Mouse (Mus musculus): ENCODE measurements at regions not wholly inside any gene's neighbourhood (a gene's known extent, or its start where the extent isn't known, plus 50 kb on each side); places are given as distances from the start of the nearest gene placed in this dataset.
"Not testable (repeated sequence)": the region's sequence is repeated elsewhere in the genome, so short reads cannot be mapped to it uniquely, and the experiment has no call there.

GRCm38 (mm10) chr17:81260036-81260435, 181.5 kb upstream of the Gm11096 start:
- Histone ChIP-seq H3K27ac (ENCODE audit: low read depth, low read length) (no peak overlapping the region), H3K36me3 (ENCODE audit: control insufficient read depth, insufficient read depth, low read length) (no peaks in the 10 kb centered on the region), H3K9me3 (ENCODE audit: control insufficient read depth, low read length) (no peaks in the 10 kb centered on the region), H3K4me1 (ENCODE audit: control insufficient read depth, insufficient read depth, low read length) (no peaks in the 10 kb centered on the region), H3K27me3 (ENCODE audit: control insufficient read depth, insufficient read depth, low read length) (no peaks in the 10 kb centered on the region), H3K9ac (ENCODE audit: low read length) (no peak overlapping the region), H3K4me3 (ENCODE audit: low read depth, low read length) (no peak overlapping the region), H3K4me2 (ENCODE audit: low read depth) (no peak overlapping the region)
- DNase-seq (ENCODE audit: low spot score) (no peak), ATAC-seq (ENCODE audit: insufficient read depth, low FRiP score, low TSS enrichment) (no peak)
- WGBS = 90% methylated on average over 1 of the region's 1 CpGs

DNA sequence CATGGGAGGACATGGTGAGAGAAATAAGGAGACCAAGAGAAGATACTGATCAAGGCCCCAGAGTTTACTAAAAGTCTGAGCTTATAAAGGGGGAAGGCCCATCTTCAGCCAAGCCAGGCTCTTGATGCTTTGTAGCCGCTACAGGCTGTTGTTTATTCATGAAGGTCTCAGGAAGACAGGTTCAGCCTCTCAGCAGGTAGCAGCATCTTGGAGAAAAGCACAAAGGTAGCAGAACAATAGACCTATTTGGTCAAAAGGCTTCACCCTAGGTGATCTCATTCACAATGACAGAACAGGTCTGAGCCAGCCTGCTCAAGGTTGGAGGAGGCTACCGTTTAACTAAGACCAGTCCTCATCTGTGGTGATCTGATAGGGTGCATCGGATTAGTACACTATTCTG, 185.5 kb upstream of the Gm11096 start:
- no peaks in the 10 kb centered on the region for H3K27me3 ChIP-seq (ENCODE audit: control insufficient read depth, insufficient read depth, low read length)
- WGBS = 57% methylated on average over 3 of the region's 3 CpGs
- H3K27ac ChIP-seq (ENCODE audit: low read depth, low read length) = no peak overlapping the region
- no peak overlapping the region for H3K4me3 ChIP-seq (ENCODE audit: low read depth, low read length)
- DNase-seq (ENCODE audit: low spot score) = no peak
- no peaks in the 10 kb centered on the region for H3K36me3 ChIP-seq (ENCODE audit: control insufficient read depth, insufficient read depth, low read length)
- H3K9ac ChIP-seq (ENCODE audit: low read length) = no peak overlapping the region
- ATAC-seq (ENCODE audit: insufficient read depth, low FRiP score, low TSS enrichment) = no peak
- no peaks in the 10 kb centered on the region for H3K4me1 ChIP-seq (ENCODE audit: control insufficient read depth, insufficient read depth, low read length)
- no peaks in the 10 kb centered on the region for H3K9me3 ChIP-seq (ENCODE audit: control insufficient read depth, low read length)
- no peak overlapping the region for H3K4me2 ChIP-seq (ENCODE audit: low read depth)

- Histone ChIP-seq H3K36me3 (ENCODE audit: control insufficient read depth, insufficient read depth, low read length) (no peaks in the 10 kb centered on the region), H3K4me1 (ENCODE audit: control insufficient read depth, insufficient read depth, low read length) (no peaks in the 10 kb centered on the region), H3K27me3 (ENCODE audit: control insufficient read depth, insufficient read depth, low read length) (no peaks in the 10 kb centered on the region), H3K9ac (ENCODE audit: low read length) (no peak overlapping the region), H3K4me2 (ENCODE audit: low read depth) (no peak overlapping the region), H3K9me3 (ENCODE audit: control insufficient read depth, low read length) (no peaks in the 10 kb centered on the region), H3K27ac (ENCODE audit: low read depth, low read length) (no peak overlapping the region), H3K4me3 (ENCODE audit: low read depth, low read length) (no peak overlapping the region)
- WGBS = 61% methylated on average over 3 of the region's 3 CpGs
- DNase-seq (ENCODE audit: low spot score) = no peak
- no peak for ATAC-seq (ENCODE audit: insufficient read depth, low FRiP score, low TSS enrichment)
Observed at GRCm38 (mm10) chr17:81250748-81251147, 185.9 kb upstream of the Thumpd2 start.

DNA sequence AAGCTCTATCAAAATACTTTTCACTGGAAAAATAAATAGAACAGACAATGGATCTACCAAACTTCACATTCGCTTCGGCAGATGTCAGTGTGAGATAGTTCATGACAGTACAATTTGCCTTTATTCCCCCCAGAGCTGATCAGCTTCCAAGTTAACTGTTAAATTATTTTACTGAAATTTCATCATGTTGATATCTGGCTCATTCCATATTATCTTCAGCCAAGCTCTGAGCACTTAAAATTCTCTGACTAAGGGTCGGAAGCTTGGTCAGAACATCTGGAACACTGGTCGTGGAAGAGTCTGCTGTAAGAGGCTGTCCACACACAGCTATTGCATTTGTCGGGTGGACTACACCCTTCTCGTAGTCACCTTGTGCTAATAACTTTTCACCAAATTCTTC, 181.3 kb upstream of the Thumpd2 start:
- Histone ChIP-seq H3K27ac (ENCODE audit: low read depth, low read length) (no peak overlapping the region), H3K27me3 (ENCODE audit: control insufficient read depth, insufficient read depth, low read length) (no peaks in the 10 kb centered on the region), H3K9me3 (ENCODE audit: control insufficient read depth, low read length) (no peaks in the 10 kb centered on the region), H3K36me3 (ENCODE audit: control insufficient read depth, insufficient read depth, low read length) (no peaks in the 10 kb centered on the region), H3K4me2 (ENCODE audit: low read depth) (no peak overlapping the region), H3K9ac (ENCODE audit: low read length) (no peak overlapping the region), H3K4me3 (ENCODE audit: low read depth, low read length) (no peak overlapping the region), H3K4me1 (ENCODE audit: control insufficient read depth, insufficient read depth, low read length) (no peaks in the 10 kb centered on the region)
- ATAC-seq (ENCODE audit: insufficient read depth, low FRiP score, low TSS enrichment) = no peak
- no peak for DNase-seq (ENCODE audit: low spot score)
- WGBS = 91% methylated on average over 6 of the region's 6 CpGs

GRCm38 (mm10) chr17:81231771-81232170, 166.9 kb upstream of the Thumpd2 start:
- not testable (repeated sequence) for ATAC-seq (ENCODE audit: insufficient read depth, low FRiP score, low TSS enrichment); H3K27me3 ChIP-seq (ENCODE audit: control insufficient read depth, insufficient read depth, low read length); DNase-seq (ENCODE audit: low spot score); H3K4me2 ChIP-seq (ENCODE audit: low read depth); H3K9ac ChIP-seq (ENCODE audit: low read length); H3K4me3 ChIP-seq (ENCODE audit: low read depth, low read length); H3K27ac ChIP-seq (ENCODE audit: low read depth, low read length); H3K36me3 ChIP-seq (ENCODE audit: control insufficient read depth, insufficient read depth, low read length); H3K9me3 ChIP-seq (ENCODE audit: control insufficient read depth, low read length); H3K4me1 ChIP-seq (ENCODE audit: control insufficient read depth, insufficient read depth, low read length)
- WGBS = 99% methylated on average over 8 of the region's 18 CpGs

- no peaks in the 10 kb centered on the region for H3K36me3 ChIP-seq (ENCODE audit: control insufficient read depth, insufficient read depth, low read length)
- no peak overlapping the region for H3K4me3 ChIP-seq (ENCODE audit: low read depth, low read length)
- no peaks in the 10 kb centered on the region for H3K9me3 ChIP-seq (ENCODE audit: control insufficient read depth, low read length)
- no peak overlapping the region for H3K27ac ChIP-seq (ENCODE audit: low read depth, low read length)
- H3K9ac ChIP-seq (ENCODE audit: low read length) = no peak overlapping the region
- H3K27me3 ChIP-seq (ENCODE audit: control insufficient read depth, insufficient read depth, low read length) = no peaks in the 10 kb centered on the region
- H3K4me1 ChIP-seq (ENCODE audit: control insufficient read depth, insufficient read depth, low read length) = no peaks in the 10 kb centered on the region
- no peak overlapping the region for H3K4me2 ChIP-seq (ENCODE audit: low read depth)
- no peak for DNase-seq (ENCODE audit: low spot score)
- ATAC-seq (ENCODE audit: insufficient read depth, low FRiP score, low TSS enrichment) = no peak
Observed at GRCm38 (mm10) chr17:81225281-81225680, 160.4 kb upstream of the Thumpd2 start.

DNA sequence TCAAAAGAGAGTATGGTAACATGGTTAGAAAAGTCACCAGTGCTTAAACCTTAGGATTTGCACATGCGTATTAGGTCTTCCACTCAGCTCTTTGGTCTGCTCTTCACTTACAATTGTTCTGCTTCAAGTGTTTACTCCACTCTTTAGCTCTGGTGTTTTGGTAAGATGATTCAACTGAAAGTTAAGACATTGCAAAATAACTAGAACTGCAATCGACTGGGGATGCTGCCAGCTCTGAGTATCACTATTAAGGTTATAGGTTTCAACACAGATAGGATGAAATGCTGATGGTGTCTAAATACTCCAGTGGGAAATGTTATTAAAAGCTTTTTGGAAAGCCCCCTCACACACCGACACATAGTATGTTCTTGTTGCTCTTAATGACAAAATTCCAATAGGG, 156.6 kb upstream of the Thumpd2 start:
- H3K36me3 ChIP-seq (ENCODE audit: control insufficient read depth, insufficient read depth, low read length) = no peaks in the 10 kb centered on the region

DNA sequence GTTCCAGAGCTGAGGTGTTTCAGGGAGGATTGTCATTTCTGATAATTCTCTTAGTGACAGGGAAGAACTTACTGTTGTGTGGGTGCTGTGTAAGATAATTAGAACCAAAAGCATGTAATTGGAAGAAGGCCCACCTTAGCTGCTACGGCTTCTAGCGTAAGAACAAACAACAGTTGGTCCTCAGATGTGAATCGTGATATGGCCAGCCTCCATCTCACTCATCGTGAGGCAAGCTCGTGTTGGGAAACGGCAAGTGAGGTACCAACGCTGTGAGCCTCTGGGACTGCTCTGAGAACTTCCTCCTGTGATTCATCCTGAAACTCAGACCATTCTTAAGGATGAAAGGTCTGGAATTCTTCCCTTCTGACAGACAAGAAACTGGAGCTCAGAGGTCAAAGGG, 150.0 kb upstream of the Thumpd2 start:
- ATAC-seq (ENCODE audit: insufficient read depth, low FRiP score, low TSS enrichment) = no peak
- no peaks in the 10 kb centered on the region for H3K4me1 ChIP-seq (ENCODE audit: control insufficient read depth, insufficient read depth, low read length)
- H3K27ac ChIP-seq (ENCODE audit: low read depth, low read length) = no peak overlapping the region
- H3K36me3 ChIP-seq (ENCODE audit: control insufficient read depth, insufficient read depth, low read length) = no peaks in the 10 kb centered on the region
- no peaks in the 10 kb centered on the region for H3K9me3 ChIP-seq (ENCODE audit: control insufficient read depth, low read length)
- WGBS = 93% methylated on average over 7 of the region's 7 CpGs
- H3K27me3 ChIP-seq (ENCODE audit: control insufficient read depth, insufficient read depth, low read length) = no peaks in the 10 kb centered on the region
- H3K9ac ChIP-seq (ENCODE audit: low read length) = no peak overlapping the region
- no peak overlapping the region for H3K4me3 ChIP-seq (ENCODE audit: low read depth, low read length)
- no peak for DNase-seq (ENCODE audit: low spot score)
- H3K4me2 ChIP-seq (ENCODE audit: low read depth) = no peak overlapping the region

More for the DNA sequence above, 156.6 kb upstream of the Thumpd2 start:
- H3K9ac ChIP-seq (ENCODE audit: low read length) = no peak overlapping the region
- no peak overlapping the region for H3K27ac ChIP-seq (ENCODE audit: low read depth, low read length)
- no peak for ATAC-seq (ENCODE audit: insufficient read depth, low FRiP score, low TSS enrichment)
- no peak for DNase-seq (ENCODE audit: low spot score)
- no peaks in the 10 kb centered on the region for H3K9me3 ChIP-seq (ENCODE audit: control insufficient read depth, low read length)
- no peak overlapping the region for H3K4me2 ChIP-seq (ENCODE audit: low read depth)
- no peaks in the 10 kb centered on the region for H3K4me1 ChIP-seq (ENCODE audit: control insufficient read depth, insufficient read depth, low read length)
- no peak overlapping the region for H3K4me3 ChIP-seq (ENCODE audit: low read depth, low read length)
- H3K27me3 ChIP-seq (ENCODE audit: control insufficient read depth, insufficient read depth, low read length) = no peaks in the 10 kb centered on the region
- 93% methylated on average over 3 of the region's 3 CpGs for WGBS

DNA sequence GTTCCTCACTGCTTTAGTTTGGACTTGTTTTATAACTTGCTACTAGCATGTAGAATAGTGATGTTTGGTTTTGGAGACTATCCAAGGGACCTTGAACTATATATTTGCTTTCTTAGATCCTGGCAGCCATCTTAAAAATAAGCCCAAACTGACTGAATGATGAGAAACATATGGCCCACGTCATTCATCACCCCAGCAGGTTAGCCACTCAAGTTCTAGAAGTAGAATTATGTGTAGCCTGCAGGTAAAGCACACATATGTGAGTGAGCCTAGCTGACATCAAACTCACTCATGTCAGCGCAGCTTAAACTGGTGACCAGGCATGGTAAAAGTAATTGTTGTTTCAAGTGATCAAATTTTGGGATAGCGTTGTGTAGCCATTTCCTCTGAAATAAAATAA, 147.2 kb upstream of the Thumpd2 start:
- Histone ChIP-seq H3K9me3 (ENCODE audit: control insufficient read depth, low read length) (no peaks in the 10 kb centered on the region), H3K27ac (ENCODE audit: low read depth, low read length) (no peak overlapping the region), H3K27me3 (ENCODE audit: control insufficient read depth, insufficient read depth, low read length) (no peaks in the 10 kb centered on the region), H3K4me1 (ENCODE audit: control insufficient read depth, insufficient read depth, low read length) (no peaks in the 10 kb centered on the region), H3K36me3 (ENCODE audit: control insufficient read depth, insufficient read depth, low read length) (no peaks in the 10 kb centered on the region), H3K4me3 (ENCODE audit: low read depth, low read length) (no peak overlapping the region), H3K4me2 (ENCODE audit: low read depth) (no peak overlapping the region), H3K9ac (ENCODE audit: low read length) (no peak overlapping the region)
- no peak for DNase-seq (ENCODE audit: low spot score)
- 80% methylated on average over 3 of the region's 3 CpGs for WGBS
- no peak for ATAC-seq (ENCODE audit: insufficient read depth, low FRiP score, low TSS enrichment)

Measured in neural tube, embryonic 11.5 days (tissue).